Mouse (Mus musculus) frontal cortex, postnatal 14 days (tissue): ENCODE measurements around the gene Gspt1.
"Not testable (repeated sequence)": the region's sequence is repeated elsewhere in the genome, so short reads cannot be mapped to it uniquely, and the experiment has no call there.

Experiments used
- DNase-seq, 2 experiments: peaks; one replicate each; pipeline ENCODE4 v3.0.0; 2022; ENCODE audit warnings: low spot score in 2 of 2

The Gspt1 gene

DNA sequence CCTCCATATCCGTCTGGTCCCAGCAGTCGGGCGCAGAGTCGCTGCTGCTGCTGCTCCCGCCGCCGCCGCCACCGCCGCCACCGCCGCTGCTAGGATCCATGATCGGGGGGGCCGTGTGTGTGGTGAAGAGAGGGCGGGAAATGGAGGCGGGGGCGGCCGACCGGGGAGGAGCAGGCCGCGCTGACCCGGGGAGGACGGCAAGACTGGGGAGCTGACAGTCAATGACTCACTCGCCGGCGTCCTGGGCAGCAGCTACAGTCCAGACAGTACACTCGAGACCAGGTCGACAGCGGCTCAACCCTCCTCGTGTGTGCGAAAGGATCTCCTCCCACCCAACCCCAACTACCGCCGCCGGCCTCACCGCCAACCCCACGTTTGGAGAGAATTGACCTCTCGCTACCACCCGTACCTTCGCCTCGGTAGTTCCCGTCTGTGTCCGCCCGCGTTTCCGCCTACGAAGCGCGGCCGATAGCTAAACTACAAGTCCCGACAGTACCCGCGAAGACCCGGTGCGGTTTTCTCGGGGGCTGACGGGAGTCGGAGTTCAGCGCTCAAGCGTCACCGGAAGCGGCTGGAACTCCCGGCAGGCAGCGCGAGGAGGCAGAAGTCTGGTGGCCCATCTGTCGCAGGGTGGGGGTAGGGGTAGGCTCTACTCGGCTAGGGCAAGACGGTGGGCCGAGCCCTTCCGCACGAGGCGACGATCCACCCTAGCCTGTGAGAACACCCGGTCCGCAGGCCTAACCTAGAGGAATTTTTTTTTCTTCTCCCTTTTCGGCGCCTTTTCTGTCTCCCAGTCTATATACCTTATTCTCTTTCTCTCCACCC lies at the start of gene Gspt1:
Gspt1 (minus strand) TSS at position 428 of the 825 bp plus-strand sequence.
- DNase-seq: peak; percentile 98 to 99

DNA sequence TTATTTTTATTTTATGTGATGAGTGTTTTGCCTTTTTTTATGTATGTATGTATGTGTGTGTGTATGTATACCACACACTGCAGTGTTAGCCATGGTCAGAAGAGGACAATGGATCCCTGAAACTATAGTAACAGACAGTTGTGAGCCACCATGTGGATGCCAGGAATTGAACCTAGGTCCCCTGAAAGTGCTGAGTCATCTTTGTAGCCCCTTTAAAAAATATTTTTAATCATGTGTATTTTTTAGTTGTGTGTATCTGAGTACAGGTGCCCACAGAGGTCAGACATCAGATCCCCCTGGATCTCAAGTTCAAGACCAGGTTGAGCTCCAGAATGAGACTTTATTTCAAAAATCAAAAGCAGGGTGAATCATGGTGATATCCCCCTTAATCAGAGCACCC lies 49.6 kb upstream of the Gspt1 start:
- no peak for DNase-seq

- not testable (repeated sequence) for DNase-seq
Observed at GRCm38 (mm10) chr16:11297700-11298099, 43.6 kb upstream of the Gspt1 start.

DNA sequence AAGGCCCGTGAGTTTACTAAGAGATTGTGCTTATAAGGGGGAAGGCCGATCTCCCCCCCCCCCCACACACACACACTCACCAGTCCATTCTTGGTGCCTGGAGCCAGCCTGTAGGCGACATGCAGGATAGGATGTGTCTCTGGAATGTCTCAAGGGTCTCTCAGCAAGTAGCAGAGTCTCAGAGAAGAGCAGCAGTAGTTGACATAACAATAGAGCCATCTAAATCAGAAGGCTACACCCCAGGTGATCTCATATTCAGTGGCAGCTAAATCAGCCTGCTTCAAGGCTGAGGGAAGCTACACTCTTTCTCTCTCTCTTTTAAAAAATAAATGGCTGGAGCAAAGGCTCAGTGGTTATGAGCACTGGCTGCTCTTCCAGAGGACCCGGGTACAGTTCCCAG lies 41.5 kb upstream of the Gspt1 start:
- DNase-seq: not testable (repeated sequence)

DNA sequence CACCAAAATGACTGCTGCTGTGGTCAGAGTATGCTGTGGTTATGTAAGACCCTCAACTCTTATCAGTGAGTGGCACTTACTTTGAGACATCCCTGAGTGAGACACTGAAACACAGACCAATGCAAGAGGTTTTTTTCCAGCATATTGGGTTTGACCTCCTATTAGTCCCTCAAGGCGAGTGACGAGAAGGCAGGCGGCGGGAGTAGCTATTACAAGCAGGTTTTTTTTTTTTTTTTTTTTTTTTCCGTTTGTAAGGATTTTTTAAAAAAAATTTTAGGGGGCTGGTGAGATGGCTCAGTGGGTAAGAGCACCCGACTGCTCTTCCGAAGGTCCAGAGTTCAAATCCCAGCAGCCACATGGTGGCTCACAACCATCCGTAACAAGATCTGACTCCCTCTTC lies 34.7 kb upstream of the Gspt1 start:
- not testable (repeated sequence) for DNase-seq

GRCm38 (mm10) chr16:11285949-11286348 lies 31.8 kb upstream of the Gspt1 start:
- no peak for DNase-seq

DNA sequence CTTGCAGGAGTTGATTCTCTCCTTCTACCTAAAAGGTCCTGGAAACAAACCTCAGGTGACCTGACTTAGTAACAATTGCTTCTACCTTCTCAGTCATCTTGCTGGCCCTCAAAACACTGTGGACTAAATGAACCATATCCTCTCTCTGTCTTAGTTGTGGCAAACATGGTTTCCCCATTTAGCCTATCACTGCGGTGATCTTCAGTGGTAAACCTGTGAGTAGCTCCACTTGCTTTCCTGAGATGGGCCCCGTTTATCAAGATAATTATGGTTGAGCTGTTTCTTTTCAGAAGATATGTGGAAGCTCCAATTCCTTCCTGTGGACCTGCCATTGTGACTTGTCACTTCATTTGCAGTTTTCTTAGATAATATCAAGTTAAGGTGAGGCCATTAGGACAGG lies 30.8 kb upstream of the Gspt1 start:
- DNase-seq: no peak

- DNase-seq: peak; percentile 4 to 22
Observed at GRCm38 (mm10) chr16:11282655-11283232, 28.6 kb upstream of the Gspt1 start.

- no peak for DNase-seq
Observed at GRCm38 (mm10) chr16:11278778-11279177, 24.7 kb upstream of the Gspt1 start.

GRCm38 (mm10) chr16:11276888-11277287 lies 22.8 kb upstream of the Gspt1 start:
- no peak for DNase-seq

GRCm38 (mm10) chr16:11271073-11271472 lies 16.9 kb upstream of the Gspt1 start:
- no peak for DNase-seq

DNA sequence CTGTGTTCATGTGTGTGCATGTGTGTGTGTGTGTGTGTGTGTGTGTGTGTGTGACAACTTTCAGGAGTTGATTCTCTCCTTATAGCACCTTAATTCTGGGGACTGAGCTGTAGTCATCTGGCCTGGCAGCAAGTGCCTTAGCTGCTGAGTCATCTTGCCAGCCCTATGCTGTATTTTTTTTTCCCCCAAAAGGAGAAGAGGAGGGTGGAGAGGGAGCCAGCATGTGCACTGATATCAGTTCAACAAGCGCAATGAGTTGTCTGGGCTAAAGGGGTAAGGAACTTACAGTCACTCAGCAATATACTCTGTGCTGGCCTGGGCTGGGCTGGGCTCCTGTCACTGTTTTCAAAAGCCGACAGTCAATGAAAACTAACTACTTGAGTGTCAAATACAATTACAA lies 16.5 kb upstream of the Gspt1 start:
- no peak for DNase-seq

DNA sequence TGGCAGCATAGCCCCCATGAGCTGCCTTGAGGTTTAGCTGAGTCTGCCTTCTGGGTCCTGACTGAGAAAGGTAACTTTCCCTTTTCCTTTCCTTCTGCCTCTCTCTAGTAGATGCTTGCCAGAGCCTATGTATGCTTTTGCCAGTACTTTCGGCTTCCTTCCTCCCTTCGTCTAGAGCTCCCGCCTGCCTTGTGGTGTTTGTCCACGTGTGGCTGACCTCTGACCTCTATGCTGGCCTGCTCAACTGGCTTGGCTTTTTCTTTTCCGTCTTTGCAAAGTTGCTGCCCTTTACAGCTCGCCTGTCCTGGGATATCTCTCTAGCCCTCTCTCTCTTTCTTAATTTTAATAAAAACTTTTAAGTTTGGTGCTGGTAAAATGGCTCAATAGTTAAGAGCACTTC lies 15.7 kb upstream of the Gspt1 start:
- no peak for DNase-seq

- no peak for DNase-seq
Observed at GRCm38 (mm10) chr16:11266556-11266955, 12.4 kb upstream of the Gspt1 start.

DNA sequence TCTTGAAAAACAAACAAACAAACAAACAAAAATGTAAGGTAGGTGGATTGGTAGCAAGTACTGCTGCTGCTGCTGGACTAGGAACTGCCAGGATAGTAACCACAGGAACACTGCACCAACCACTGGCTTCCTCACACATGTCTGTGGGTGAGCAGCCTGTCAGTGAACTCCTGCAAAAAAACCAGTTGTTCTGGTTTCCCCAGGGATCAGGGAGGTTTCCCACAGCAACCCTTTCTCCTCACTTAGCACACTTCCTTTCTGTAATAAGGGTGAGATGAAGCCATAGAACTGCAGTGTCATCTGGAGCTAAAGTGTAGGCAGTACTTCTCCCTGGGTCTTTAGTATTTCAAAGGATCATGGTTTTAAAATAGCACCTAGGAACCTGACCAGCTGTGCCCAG lies 9.1 kb upstream of the Gspt1 start:
- DNase-seq: no peak

DNA sequence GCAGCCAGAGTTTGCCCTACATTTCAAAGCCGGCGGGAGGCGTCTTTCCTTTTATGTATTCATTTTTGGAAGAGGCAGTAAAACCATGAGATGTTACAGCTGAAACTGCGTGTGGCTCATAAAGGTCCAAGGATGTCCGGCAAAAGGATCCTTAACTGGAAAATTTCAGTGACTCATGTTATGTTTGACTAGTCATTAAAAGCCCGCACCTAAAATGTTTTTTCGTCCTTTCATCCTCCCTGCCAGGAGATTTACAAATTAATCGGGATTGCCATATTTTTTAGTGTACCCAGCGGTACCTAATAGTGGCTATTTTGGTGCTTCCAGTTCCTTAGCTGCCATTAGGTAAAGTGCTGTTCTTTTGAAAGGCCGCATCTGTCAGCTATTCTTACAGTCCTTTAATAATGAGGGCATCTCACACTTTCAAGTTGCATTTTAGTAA lies 619 bp upstream of the Gspt1 start:
- no peak for DNase-seq

DNA sequence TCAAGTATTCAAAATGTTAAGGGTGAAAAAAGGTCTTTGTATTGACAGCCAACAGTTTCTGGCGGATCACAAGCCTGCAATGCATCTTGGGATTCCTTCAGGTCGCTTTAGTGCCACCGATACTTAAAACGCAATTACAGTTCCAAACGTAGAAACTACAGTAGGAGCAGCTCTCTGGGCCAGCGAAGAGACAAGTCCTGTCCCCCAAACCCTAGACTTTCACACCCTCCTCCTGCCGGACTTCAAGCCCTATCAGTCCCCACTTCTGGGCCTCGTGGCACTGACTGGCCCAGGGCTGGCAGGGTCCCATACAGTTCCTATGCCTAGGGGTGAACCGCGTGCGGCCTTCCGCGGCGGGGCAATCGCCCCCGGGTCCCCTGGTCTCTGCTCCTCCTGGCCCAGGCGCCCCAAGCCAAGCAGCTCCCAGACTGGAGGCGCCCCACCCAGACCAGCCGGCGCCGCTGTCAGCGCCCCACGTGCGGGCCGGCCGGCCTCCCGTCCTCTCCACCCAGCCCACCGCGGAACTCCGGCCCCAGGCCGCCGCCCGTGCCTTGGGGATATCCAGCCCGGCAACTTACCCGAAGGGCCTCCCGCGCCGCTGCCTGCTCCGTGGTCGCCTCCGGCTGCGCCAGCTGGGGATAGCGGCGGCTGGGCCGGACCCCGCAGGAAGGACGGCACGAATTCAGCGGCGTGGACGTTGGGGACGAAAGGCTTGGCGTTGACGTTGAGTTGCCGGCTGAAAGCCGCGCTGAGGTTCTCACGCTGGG lies 877 bp downstream of the Gspt1 start:
- peak; percentile 25 to 31 for DNase-seq

DNA sequence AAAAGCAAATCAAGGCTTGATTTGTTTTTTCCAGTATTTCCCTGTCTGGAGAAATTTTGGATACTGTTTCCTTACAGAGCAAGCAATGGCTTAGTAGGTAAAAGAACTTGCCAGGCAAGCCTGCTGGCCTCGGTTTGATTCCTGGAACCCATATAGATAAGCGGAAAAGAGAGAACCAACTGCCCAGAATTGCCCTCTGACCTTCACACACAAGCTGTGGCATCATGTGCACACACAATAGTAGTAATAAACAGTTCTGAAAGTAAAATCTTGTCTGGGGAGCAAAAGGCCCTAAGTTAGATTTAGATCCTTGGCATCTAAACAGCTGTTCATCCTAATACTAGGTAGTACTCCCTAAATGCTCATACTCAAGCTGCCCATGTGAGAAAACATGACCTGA lies 6.3 kb downstream of the Gspt1 start:
- DNase-seq: no peak

- no peak for DNase-seq
Observed at GRCm38 (mm10) chr16:11245767-11246166, 8.4 kb downstream of the Gspt1 start.

- DNase-seq: no peak
Observed at GRCm38 (mm10) chr16:11242401-11242800, 11.7 kb downstream of the Gspt1 start.

DNA sequence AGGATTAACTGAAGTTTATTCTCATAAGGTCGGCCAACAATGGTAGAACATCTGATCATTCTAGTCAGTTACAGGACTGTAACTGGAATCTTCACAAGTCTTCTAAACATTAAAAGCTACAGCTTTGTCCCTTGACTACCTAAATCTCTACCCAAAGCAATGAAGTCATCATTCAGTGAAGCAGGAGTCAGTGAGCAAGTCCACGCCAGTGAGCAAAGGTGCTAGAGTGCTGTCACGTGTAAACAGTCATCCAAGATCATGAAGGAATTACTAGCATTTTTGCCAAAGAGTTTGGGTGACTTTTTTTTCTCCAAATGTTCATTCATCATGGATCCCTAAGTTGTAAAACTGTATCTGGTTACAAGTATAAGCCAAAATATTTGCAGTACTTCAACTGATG lies 36.3 kb downstream of the Gspt1 start:
- no peak for DNase-seq

- no peak for DNase-seq
Observed at GRCm38 (mm10) chr16:11203600-11204390, 50.3 kb downstream of the Gspt1 start.
